Mouse (Mus musculus) MEL (cell line): ENCODE measurements at regions not wholly inside any gene's neighbourhood (a gene's known extent, or its start where the extent isn't known, plus 50 kb on each side); places are given as distances from the start of the nearest gene placed in this dataset.

Experiments
- DNase-seq: peaks from one replicate; pipeline ENCODE4 v3.0.0; 2011; ENCODE audit warnings: low read depth, low spot score
- H3K27ac ChIP-seq: 2 replicates; pipeline ENCODE4 v1.5.1; 2012; ENCODE audit warnings: low read depth, mild to moderate bottlenecking, control low read depth, low read length, moderate library complexity; ENCODE audit not compliant: control insufficient read depth
- H3K27me3 ChIP-seq, 2 experiments: fragments of 150-350 bp in 1 of 2; sonication (generic) in 1 of 2; 2 replicates each; pipeline ENCODE4 v1.6.1; 2012; ENCODE audit warnings: low read length in 2 of 2, mild to moderate bottlenecking in 2 of 2, improper control_type of control experiment in 1 of 2, moderate library complexity in 1 of 2; ENCODE audit not compliant: insufficient read depth in 2 of 2, control insufficient read depth in 1 of 2
- H3K36me3 ChIP-seq, 2 experiments: 2 replicates each; pipeline ENCODE4 v1.6.1; 2012 to 2014; ENCODE audit warnings: low read length in 2 of 2, improper control_type of control experiment in 1 of 2, inconsistent platforms in 1 of 2, mild to moderate bottlenecking in 1 of 2; ENCODE audit not compliant: insufficient read depth in 2 of 2, control insufficient read depth in 1 of 2
- H3K4me1 ChIP-seq, 2 experiments: fragments of 150-350 bp in 1 of 2; sonication (generic) in 1 of 2; 2 replicates each; pipeline ENCODE4 v1.6.1; 2012; ENCODE audit warnings: low read length in 2 of 2, improper control_type of control experiment in 1 of 2, mild to moderate bottlenecking in 1 of 2; ENCODE audit not compliant: insufficient read depth in 2 of 2, control insufficient read depth in 1 of 2
- H3K4me3 ChIP-seq, 2 experiments: fragments of 150-350 bp in 1 of 2; sonication (generic) in 1 of 2; 2 replicates each; pipeline ENCODE4 v1.5.1; 2012; ENCODE audit warnings: low read depth in 2 of 2, low read length in 2 of 2, mild to moderate bottlenecking in 2 of 2, moderate library complexity in 2 of 2, control low read depth in 1 of 2, improper control_type of control experiment in 1 of 2; ENCODE audit not compliant: control insufficient read depth in 1 of 2, insufficient read depth in 1 of 2
- H3K79me2 ChIP-seq: 2 replicates; pipeline ENCODE4 v1.6.1; 2012; ENCODE audit warnings: mild to moderate bottlenecking, low read length, moderate library complexity; ENCODE audit not compliant: control insufficient read depth, poor library complexity, insufficient read depth
- H3K9ac ChIP-seq: 2 replicates; pipeline ENCODE4 v1.6.1; 2012; ENCODE audit warnings: low read depth, mild to moderate bottlenecking, control low read depth, low read length, moderate library complexity; ENCODE audit not compliant: control insufficient read depth, poor library complexity, severe bottlenecking
- H3K9me3 ChIP-seq: fragments of 150-350 bp; sonication (generic); replicated peaks from 2 replicates; pipeline ENCODE4 v1.6.1; 2012; ENCODE audit warnings: mild to moderate bottlenecking, low read length, improper control_type of control experiment, moderate library complexity; ENCODE audit not compliant: insufficient read depth
- BHLHE40 ChIP-seq: IDR thresholded peaks from 2 replicates; pipeline ENCODE4 v1.6.1; 2012; ENCODE audit warnings: low read depth, mild to moderate bottlenecking, inconsistent platforms, low read length, improper control_type of control experiment, borderline replicate concordance
- CHD1 ChIP-seq: IDR thresholded peaks from 2 replicates; pipeline ENCODE4 v1.6.1; 2012; ENCODE audit warnings: low read depth, mild to moderate bottlenecking, inconsistent platforms, low read length, improper control_type of control experiment
- EP300 ChIP-seq, 2 experiments: IDR thresholded peaks; 2 replicates each; pipeline ENCODE4 v1.6.1; 2011; ENCODE audit warnings: improper control_type of control experiment in 2 of 2, low read length in 2 of 2, low read depth in 1 of 2, mild to moderate bottlenecking in 1 of 2
- ETS1 ChIP-seq: IDR thresholded peaks from 2 replicates; pipeline ENCODE4 v1.6.1; 2012; ENCODE audit warnings: low read depth, mild to moderate bottlenecking, inconsistent platforms, low read length, improper control_type of control experiment, moderate library complexity
- GABPA ChIP-seq: IDR thresholded peaks from 2 replicates; pipeline ENCODE4 v1.6.1; 2012; ENCODE audit warnings: low read depth, mild to moderate bottlenecking, inconsistent platforms, low read length, improper control_type of control experiment, moderate library complexity
- HCFC1 ChIP-seq: IDR thresholded peaks from 2 replicates; pipeline ENCODE4 v1.6.1; 2012; ENCODE audit warnings: low read depth, mild to moderate bottlenecking, inconsistent platforms, low read length, improper control_type of control experiment, moderate library complexity
- MAZ ChIP-seq: IDR thresholded peaks from 2 replicates; pipeline ENCODE4 v1.6.1; 2012; ENCODE audit warnings: low read depth, mild to moderate bottlenecking, inconsistent platforms, low read length, improper control_type of control experiment
- MYB ChIP-seq: IDR thresholded peaks from 2 replicates; pipeline ENCODE4 v1.6.1; 2011; ENCODE audit warnings: mild to moderate bottlenecking, low read depth, low read length, improper control_type of control experiment
- NELFE ChIP-seq: IDR thresholded peaks from 2 replicates; pipeline ENCODE4 v1.6.1; 2011; ENCODE audit warnings: low read depth, low read length, improper control_type of control experiment
- POLR2A ChIP-seq, 2 experiments: IDR thresholded peaks; 2 replicates each; pipeline ENCODE4 v1.6.1; 2011 to 2012; ENCODE audit warnings: low read length in 2 of 2, mild to moderate bottlenecking in 2 of 2, control low read depth in 1 of 2, improper control_type of control experiment in 1 of 2, low read depth in 1 of 2, moderate library complexity in 1 of 2; ENCODE audit not compliant: control insufficient read depth in 1 of 2, insufficient read depth in 1 of 2, poor library complexity in 1 of 2
- POLR2AphosphoS2 ChIP-seq: IDR thresholded peaks from 2 replicates; pipeline ENCODE4 v1.6.1; 2011; ENCODE audit warnings: low read length, improper control_type of control experiment
- POLR2AphosphoS5 ChIP-seq: IDR thresholded peaks from 2 replicates; pipeline ENCODE4 v1.6.1; 2012; ENCODE audit warnings: low read depth, borderline replicate concordance, mild to moderate bottlenecking, inconsistent platforms, low read length, moderate library complexity, mixed read lengths
- RAD21 ChIP-seq: IDR thresholded peaks from 2 replicates; pipeline ENCODE4 v1.6.1; 2011; ENCODE audit warnings: mild to moderate bottlenecking, low read depth, low read length, improper control_type of control experiment
- RCOR1 ChIP-seq: IDR thresholded peaks from 2 replicates; pipeline ENCODE4 v1.6.1; 2012; ENCODE audit warnings: low read depth, mild to moderate bottlenecking, inconsistent platforms, low read length, improper control_type of control experiment
- SMC3 ChIP-seq: IDR thresholded peaks from 2 replicates; pipeline ENCODE4 v1.6.1; 2011; ENCODE audit warnings: low read depth, low read length, improper control_type of control experiment
- TAL1 ChIP-seq: IDR thresholded peaks from 2 replicates; pipeline ENCODE4 v1.6.1; 2012; ENCODE audit warnings: mild to moderate bottlenecking, inconsistent platforms, low read length, moderate library complexity, mixed read lengths
- TCF12 ChIP-seq: IDR thresholded peaks from 2 replicates; pipeline ENCODE4 v1.6.1; 2014; ENCODE audit warnings: low read depth, mild to moderate bottlenecking, inconsistent platforms, low read length, improper control_type of control experiment, moderate library complexity
- USF2 ChIP-seq, 2 experiments: IDR thresholded peaks; 2 replicates each; pipeline ENCODE4 v1.6.1; 2011 to 2012; ENCODE audit warnings: improper control_type of control experiment in 2 of 2, low read length in 2 of 2, borderline replicate concordance in 1 of 2, inconsistent platforms in 1 of 2, low read depth in 1 of 2, mild to moderate bottlenecking in 1 of 2; ENCODE audit not compliant: insufficient read depth in 1 of 2
- ZKSCAN1 ChIP-seq: IDR thresholded peaks from 2 replicates; pipeline ENCODE4 v1.6.1; 2012; ENCODE audit warnings: low read depth, mild to moderate bottlenecking, inconsistent platforms, low read length, improper control_type of control experiment, moderate library complexity
- ZMIZ1 ChIP-seq: IDR thresholded peaks from 2 replicates; pipeline ENCODE4 v1.6.1; 2012; ENCODE audit warnings: low read depth, mild to moderate bottlenecking, inconsistent platforms, low read length, improper control_type of control experiment, moderate library complexity

- H3K9ac ChIP-seq = no peak overlapping the region
- H3K4me1 ChIP-seq = no peaks in the 10 kb centered on the region
- H3K36me3 ChIP-seq = no peaks in the 10 kb centered on the region
- no peaks in the 10 kb centered on the region for H3K27me3 ChIP-seq
- no peak overlapping the region for H3K27ac ChIP-seq
- no peak for DNase-seq
- no peaks in the 10 kb centered on the region for H3K79me2 ChIP-seq
- no peak overlapping the region for H3K4me3 ChIP-seq
- TF ChIP-seq POLR2A (IDR thresholded peaks at IDR 0.05; ENCODE audit: control insufficient read depth in 1 of 2, insufficient read depth in 1 of 2, low read depth in 1 of 2, low read length in 2 of 2, poor library complexity in 1 of 2) = no peak
- TF ChIP-seq TAL1 = no peak
- TF ChIP-seq ZMIZ1 = no peak
- no peak for TF ChIP-seq POLR2AphosphoS5
- no peak for TF ChIP-seq CHD1
- no peak for TF ChIP-seq BHLHE40
- TF ChIP-seq ETS1 = no peak
- no peak for TF ChIP-seq EP300 (IDR thresholded peaks at IDR 0.05; ENCODE audit: low read depth in 1 of 2, low read length in 2 of 2)
- TF ChIP-seq MYB = no peak
- no peak for TF ChIP-seq SMC3
- TF ChIP-seq TCF12 = no peak
- TF ChIP-seq MAZ = no peak
- no peak for TF ChIP-seq HCFC1
- TF ChIP-seq POLR2AphosphoS2 = no peak
- no peak for TF ChIP-seq RCOR1
- no peak for TF ChIP-seq GABPA
- no peak for TF ChIP-seq RAD21
- TF ChIP-seq USF2 (IDR thresholded peaks at IDR 0.05; ENCODE audit: borderline replicate concordance in 1 of 2, insufficient read depth in 1 of 2, low read depth in 1 of 2, low read length in 2 of 2) = no peak
- H3K9me3 ChIP-seq = no peaks in the 10 kb centered on the region
Observed at GRCm38 (mm10) chr14:9060058-9060457, 394.0 kb upstream of the 4930452B06Rik start.

DNA sequence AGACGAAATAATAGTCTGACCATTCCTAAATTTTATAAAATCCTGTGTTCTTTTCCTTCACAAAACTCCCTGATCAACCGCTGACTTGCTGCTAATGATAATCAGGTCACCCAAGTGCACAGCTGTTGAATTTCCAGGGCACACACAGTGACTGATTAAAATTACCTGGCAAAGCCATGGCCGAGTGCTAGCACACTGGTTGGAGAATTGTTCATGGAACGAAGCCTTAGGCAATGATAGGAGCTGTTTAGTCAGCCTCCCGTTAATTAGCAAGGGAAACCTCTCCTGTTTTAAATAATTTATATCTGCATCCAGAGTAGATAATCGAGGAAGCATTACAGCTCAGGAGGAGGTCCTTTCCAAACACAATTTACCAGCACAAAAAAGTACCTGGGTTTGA, 362.8 kb upstream of the 4930452B06Rik start:
- TF ChIP-seq USF2 (IDR thresholded peaks at IDR 0.05; ENCODE audit: borderline replicate concordance in 1 of 2, insufficient read depth in 1 of 2, low read depth in 1 of 2, low read length in 2 of 2) (no peak), ZKSCAN1 (no peak), NELFE (no peak), BHLHE40 (no peak), POLR2AphosphoS5 (no peak)
- no peak for DNase-seq

More for the DNA sequence above, 362.8 kb upstream of the 4930452B06Rik start:
- Histone ChIP-seq H3K9ac (no peak overlapping the region), H3K27ac (no peak overlapping the region), H3K79me2 (no peaks in the 10 kb centered on the region), H3K4me3 (no peak overlapping the region), H3K36me3 (no peaks in the 10 kb centered on the region), H3K27me3 (no peaks in the 10 kb centered on the region), H3K4me1 (no peaks in the 10 kb centered on the region), H3K9me3 (no peaks in the 10 kb centered on the region)
